Mouse (Mus musculus) mouse trophoblast stem cell (cell line): ENCODE measurements at regions not wholly inside any gene's neighbourhood (a gene's known extent, or its start where the extent isn't known, plus 50 kb on each side); places are given as distances from the start of the nearest gene placed in this dataset.

ENCODE experiments used
- in situ Hi-C, 2 experiments: fragments of 300-500 bp; cut with MseI, MboI; formaldehyde crosslinking; loops; 2 replicates in 1 of 2; 3 replicates in 1 of 2; pipeline ENCODE4 v1.15.1; 2025

DNA sequence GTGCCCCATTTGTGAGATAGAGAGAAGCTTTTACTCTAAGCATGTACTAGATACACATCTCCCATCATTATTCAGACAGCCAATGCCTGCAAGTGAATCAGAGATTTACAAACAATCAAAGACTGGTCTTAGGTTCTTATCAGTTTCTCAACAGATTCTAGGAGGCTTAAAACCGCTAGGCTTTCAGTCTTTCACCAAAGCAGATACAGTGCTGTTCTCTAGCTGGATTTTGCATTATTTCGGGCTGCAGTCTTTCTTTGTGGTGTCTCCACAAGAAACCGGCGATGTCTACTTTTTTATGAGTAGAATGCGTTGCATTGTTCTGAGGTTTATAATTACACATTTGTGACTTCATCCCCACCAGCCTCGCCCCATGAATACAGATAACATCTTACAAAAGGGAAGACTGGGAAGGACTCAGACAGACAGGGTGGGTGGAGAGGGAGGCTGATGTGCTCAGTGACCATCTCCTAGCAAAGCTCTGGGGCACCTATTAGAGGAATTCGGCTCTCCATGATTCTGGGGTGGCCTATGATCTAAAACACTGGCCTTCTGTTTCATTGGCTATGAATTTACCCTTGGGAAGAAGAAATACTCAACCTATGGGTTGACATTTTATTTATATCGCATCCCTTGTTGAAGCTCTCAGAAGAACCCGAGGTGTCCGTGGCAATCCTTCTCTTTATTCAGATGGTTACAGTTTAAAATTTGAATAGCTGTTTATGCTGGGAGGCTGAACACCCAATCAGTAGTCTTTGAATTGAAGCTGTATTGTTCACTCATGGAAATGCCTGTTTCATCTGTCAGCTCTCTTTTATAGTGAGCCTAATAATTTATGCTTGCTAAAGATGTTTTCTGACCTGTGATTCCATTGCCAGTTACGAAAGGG is 343.8 kb downstream of the Tmem161b start:
- in situ Hi-C loops, result no loop called here

- in situ Hi-C loops, result no loop called here
These were observed 344.4 kb downstream of the Tmem161b start for GRCm38 (mm10) chr13:84566533-84566832.

DNA sequence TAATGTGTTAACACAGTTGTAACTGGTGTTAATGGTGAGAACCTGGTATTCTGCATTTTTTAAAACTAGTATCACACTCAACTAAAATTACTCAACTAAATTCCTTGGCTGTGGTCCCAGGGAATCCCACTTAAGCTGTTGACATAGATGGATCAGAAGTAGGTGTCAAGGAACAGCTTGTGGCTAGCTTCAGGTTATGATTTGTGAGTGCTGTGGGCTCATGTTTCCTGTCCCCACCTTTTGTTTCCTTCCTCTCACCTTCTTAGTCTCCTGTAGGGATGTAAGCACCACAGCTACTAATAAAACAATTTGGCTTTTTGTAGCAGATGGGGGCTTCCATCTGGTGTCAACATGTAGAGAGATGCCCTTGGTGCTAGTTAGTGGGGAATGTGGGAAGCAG is 347.3 kb downstream of the Tmem161b start:
- in situ Hi-C loops, result no loop called here

GRCm38 (mm10) chr13:84570206-84570605 is 348.1 kb downstream of the Tmem161b start:
- in situ Hi-C loops, result no loop called here

- in situ Hi-C loops, result no loop called here
These were observed 349.1 kb downstream of the Tmem161b start for GRCm38 (mm10) chr13:84570984-84571844.

DNA sequence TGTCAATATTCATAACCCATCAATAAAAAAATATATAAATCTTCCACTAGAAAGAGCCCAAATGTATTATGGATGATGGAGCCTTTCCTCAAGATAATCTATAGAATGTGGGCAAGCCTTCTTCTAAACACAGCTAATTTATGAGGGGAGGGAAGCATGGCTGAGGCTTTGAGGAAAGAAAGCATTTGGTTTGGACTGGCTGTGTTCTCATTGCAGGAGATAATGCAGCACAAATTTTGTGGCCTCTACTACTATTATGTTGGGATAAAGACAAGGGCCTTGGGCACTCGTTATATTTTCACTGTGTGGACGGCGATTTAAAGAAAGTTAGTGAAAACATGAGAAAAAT is 349.7 kb downstream of the Tmem161b start:
- in situ Hi-C loops, result no loop called here

- in situ Hi-C loops, result no loop called here
These were observed 350.1 kb downstream of the Tmem161b start for GRCm38 (mm10) chr13:84572231-84572630.

GRCm38 (mm10) chr13:84596585-84597142 is 374.6 kb downstream of the Tmem161b start:
- in situ Hi-C loops, result no loop called here

DNA sequence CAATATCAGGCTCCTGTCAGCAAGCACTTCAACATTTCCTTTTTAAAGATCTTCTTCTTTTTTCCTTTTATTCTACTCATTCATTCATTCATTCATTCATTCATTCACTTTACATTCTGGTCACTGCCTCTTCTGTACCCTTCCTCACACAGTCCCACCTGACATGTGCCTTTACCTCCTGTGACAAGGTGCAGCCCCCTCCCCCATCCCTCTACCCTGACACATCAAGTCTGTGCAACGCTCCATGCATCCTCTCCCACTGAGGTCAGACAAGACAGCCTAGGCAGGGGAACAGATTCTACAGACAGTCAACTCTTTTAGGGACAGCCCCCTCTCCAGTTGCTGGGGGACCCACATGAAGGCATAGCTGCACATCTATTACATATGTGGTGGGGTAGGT is 380.5 kb downstream of the Tmem161b start:
- in situ Hi-C loops, result no loop called here

DNA sequence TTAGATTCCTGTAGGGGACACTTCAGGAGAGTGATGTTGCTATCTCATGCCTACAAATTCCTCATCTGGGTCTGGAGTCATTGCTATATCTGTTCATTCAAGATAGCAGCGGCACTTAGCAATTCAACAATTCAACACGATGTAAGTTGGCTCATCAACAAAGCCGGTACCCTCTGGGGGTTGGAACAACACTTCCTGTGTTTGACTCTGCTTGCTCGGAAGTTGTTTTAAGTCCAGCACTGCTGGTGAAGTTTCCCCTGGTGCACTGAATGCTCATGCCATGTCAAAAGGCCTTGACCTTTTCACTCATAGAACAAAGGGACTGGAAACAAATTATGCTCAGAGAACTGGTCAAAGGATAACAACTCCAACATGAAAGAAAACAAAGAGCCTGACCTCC is 390.4 kb downstream of the Tmem161b start:
- in situ Hi-C loops, result no loop called here

DNA sequence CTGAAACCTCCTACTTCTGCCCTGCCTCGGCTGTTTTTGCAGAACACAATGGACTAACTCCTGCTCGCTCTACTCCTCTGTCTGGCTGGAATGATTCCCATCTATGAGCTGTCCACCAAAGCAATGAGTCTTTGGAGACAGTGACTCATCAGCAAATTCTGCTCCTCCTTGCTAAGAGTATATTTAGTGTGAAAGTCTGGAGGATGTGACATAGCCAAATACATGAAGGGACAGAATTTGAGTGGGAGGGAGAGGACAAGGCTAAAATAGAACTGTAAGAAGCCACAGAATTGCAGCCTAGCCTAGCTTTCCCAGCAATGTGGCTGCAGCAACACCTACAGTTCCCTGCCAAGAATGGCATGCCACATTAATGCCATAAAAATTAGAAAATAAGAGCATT is 390.9 kb downstream of the Tmem161b start:
- in situ Hi-C loops, result no loop called here

GRCm38 (mm10) chr13:84624691-84625090 is 402.6 kb downstream of the Tmem161b start:
- in situ Hi-C loops, result no loop called here

DNA sequence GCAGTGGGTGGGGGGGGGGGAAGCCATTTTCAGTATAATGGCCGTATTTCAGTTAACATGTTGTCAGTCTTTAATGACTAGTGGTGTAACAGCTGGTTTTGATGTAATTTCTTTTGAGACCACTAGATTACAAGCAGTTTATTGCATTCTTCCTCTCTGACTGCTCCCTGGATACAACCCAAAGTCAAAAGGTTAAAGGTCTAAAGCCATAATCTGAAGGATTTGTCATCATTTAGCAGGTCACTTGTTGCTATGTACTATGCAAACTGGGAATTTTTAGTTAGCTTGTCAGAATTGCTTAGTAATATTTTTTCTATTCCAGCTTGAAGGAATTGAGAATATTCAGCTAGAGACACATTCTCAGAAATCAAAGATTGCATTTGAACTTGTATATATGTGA is 403.4 kb downstream of the Tmem161b start:
- in situ Hi-C loops, result no loop called here

DNA sequence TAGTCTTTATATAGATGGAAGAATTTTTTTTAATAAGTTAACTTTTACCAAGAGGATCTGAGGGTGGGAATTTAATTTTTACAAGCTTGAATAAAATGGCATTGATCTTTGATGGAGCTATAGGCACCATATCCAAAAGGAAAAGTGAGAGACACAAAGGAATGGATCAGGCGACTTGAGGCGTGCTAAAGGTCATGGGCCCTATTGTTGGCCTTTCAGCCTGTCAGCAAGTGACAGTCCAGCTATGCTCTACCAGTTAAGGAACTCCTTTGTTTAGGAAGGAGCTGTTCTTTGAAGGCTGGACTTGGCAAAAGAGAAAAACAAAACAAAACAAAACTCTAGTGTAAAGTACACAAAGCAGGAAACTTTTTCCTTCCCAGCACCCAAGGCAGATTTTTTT is 403.8 kb downstream of the Tmem161b start:
- in situ Hi-C loops, result no loop called here

GRCm38 (mm10) chr13:84626397-84626796 is 404.3 kb downstream of the Tmem161b start:
- in situ Hi-C loops, result no loop called here

- in situ Hi-C loops, result no loop called here
These were observed 408.6 kb downstream of the Tmem161b start for GRCm38 (mm10) chr13:84630686-84631085.

DNA sequence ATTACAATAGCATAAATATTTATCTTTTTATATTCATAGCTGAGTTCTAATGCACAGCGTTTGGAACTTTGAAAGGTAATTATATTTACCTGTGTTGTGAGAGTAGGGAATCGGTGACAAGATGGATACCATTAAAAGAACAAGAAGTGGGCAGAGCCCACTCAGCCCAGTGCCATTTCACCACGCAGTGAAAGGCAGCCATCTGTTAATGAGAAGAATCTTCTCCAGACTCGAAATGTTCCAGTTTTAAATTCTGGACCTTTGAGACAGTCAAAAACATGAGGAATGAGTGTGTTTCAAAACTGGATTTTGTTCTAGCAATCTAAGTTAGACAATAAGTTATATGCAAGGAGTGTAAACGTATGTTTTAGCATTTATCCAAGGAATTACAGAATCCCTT is 410.4 kb downstream of the Tmem161b start:
- in situ Hi-C loops, result no loop called here

DNA sequence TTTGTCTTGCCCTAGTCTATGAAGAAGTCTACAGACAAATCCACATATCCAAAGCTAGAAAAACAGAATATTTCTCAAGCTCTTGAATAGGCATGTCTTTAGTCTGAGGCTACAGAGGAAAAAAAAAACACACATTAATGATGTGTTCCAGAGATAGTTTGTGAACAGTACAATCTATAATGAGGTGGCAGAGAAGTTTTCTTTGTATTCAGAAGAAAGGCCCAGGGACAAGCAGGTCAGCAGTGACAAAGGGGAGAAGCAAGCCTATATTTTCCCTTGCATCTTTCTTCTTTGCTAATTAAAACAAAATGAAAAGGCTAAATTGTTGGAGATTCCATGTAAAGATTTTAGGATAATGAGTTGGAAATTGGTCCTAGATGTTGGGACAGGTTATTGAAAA is 414.7 kb downstream of the Tmem161b start:
- in situ Hi-C loops, result no loop called here

DNA sequence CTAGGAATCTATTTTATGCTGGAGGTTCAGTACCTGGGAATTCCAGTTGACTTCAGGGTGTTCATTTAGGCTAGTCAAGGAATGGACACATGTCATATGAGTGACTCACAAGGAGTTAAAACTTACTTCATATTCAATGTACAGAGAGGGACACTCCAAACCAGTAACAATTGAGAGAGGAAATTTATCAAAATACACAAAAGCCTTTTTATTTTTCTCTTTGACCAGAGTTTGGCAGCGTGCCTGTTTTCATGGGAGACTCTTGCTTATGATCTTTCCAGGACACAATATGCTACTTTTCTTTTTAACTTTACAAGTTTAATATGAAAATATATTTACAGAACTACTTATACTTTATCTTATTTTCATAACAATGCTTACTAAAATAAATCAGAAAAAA is 415.5 kb downstream of the Tmem161b start:
- in situ Hi-C loops, result no loop called here

DNA sequence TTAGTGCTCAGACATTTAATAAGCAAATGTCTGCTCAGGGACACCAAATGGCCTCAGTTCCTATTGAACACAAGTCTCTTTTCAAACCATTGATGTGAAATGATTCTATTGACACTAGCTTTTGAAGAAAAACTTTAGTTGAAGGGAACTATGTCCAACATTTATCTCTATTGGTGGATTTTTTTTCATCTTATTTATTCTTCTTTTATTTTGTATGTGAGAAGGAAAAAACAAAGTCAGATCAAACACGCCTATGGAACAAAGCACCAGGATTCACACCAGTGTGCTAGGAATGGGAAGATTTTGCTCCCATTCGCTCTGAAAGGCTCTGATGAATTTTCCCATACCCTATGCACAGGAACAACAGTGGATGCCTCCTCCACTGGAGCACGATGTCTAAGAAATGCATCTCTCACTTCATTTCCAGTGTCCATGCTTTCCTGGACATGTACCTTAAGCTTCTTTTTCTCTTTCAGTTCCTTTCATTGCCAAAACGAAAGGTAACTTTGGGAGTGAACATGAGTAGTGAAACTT is 416.4 kb downstream of the Tmem161b start:
- in situ Hi-C loops, result no loop called here

DNA sequence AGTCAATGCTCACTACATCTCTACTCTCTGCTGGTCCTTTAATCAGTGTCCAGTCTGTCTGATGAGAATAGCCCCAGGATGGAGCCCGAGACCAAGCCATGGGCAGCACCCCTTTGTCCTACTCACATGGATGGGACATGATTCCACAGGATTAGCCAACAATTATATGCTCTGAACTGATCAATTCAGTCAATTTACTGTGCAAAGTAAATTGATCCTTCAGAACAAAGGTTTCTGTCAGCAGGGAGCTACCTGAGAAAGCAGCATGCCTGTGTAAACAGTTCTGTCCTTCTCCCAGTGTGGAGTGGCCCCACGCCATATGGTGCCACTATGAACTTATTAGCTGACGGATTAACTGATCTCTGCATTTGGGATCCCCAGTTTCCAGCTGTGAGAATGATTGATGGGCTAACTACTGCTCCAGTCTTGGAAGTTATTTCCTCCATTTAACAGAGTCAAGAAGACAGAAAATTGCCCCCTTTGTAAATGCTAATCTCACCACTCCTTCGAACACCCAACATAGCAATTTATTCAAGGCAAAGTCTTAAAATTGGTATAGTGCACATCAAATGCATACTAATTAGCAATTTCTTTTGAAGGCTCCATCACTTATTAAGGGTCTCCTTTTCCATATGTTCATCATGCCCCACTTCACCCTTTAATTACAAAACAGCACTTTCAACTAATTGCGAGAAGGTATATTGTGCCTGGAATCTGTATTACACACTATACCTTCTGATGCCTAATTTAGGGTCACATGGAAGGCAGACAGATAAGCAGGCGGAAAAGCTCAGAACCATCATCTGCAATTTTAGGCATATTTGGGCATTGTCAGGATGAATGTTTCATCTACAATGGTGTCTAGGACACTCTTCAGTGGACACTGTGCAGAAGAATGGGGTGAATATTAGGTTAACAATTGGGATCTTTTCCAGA is 417.3 kb downstream of the Tmem161b start:
- in situ Hi-C loops, result no loop called here
